Mouse (Mus musculus): Measurements from ENCODE around the gene Lmln.

DNA sequence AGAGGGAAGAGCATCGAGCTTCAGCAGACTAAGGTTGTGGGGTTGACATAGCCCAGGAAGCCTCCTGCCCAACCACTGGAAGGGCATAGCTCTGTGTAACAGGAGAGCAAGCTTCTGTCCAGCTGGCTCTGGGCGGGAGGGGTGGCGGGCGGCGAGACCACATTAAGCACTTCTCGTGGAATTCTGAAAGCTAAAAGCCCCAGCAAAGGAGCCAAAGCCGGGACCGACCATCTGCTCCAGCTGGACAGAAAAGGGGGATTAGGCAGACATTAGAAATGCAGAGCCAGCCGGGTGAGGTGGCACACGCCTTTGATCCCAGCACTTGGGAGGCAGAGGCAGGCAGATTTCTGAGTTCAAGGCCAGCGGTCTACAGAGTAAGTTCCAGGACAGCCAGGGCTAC is 95.7 kb downstream of the Lmln start:
- TF ChIP-seq CTCF (IDR thresholded peaks at IDR 0.05; ENCODE audit: control insufficient read depth, insufficient read depth, insufficient replicate concordance, low read depth, low read length), result no peak
- TF ChIP-seq POLR2A (IDR thresholded peaks at IDR 0.05; ENCODE audit: control insufficient read depth, low read depth, low read length), result no peak

Data from testis, adult 2 months (tissue).